Mouse (Mus musculus): ENCODE measurements around the gene Rack1.
"Not testable (repeated sequence)": the region's sequence is repeated elsewhere in the genome, so short reads cannot be mapped to it uniquely, and the experiment has no call there.

The Rack1 gene

DNA sequence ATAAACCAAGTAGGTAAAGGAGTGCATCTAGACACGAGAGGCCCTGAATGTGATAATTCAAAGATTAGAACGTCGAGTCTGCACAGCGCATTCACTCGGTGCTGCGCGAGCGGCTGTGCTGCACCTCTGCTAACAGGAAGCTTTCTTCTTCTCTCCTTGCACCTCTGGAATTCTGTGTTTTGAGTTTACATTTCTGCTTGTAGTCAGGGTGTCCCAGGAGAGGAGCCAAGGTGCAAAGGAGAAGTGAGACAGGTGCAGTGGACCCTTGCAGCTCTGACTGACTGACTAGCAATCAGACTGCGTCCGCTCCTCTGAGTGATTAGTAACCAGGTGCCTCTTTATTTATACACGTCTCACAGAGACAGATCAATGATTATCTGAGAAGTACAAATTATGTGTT lies 43.1 kb downstream of the Rack1 start:
- DNase-seq, result peak; percentile 74

GRCm38 (mm10) chr11:48844309-48844708 lies 44.2 kb downstream of the Rack1 start:
- DNase-seq, result no peak

DNA sequence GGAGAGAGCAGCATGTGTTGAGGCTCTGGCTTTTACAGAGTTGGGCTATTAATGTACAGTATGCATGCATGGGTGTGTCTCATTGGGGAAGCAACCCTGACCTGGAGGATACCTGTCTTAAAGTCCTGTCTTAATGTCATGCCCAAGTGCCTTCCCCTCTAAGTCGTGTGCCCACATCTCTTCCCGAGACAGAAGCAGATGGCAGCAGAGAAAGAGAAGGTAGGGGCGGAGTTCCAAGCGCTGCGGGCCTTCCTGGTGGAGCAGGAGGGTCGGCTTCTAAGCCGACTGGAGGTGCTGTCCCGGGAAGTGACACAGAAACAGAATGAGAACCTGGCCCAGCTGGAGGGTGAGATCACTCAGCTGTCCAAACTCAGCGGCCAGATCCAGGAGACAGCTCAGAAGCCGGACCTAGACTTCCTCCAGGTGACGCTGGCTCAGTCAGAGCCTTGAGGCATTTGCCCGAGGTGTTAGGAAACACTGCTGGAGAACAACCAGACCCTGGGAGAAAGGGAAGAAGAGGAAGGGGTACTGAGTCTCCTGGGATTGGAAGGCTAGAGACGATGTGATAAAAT lies 45.2 kb downstream of the Rack1 start:
- DNase-seq, result no peak

DNA sequence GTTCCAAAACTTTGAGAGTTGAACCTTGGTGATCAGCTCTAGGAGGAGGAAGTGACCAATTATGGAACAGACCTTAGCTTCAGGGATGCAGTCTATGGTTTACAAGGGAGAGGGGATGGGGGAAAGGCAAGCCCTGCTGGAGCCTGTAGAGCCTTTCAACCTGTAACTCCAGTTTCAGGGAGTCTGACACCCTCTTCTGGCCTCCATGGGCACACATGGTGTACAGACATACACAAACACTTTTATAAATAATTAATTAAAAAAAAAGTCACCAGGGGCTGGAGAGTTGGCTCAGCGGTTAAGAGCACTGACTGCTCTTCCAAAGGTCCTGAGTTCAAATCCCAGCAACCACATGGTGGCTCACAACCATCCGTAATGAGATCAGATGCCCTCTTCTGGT lies 46.2 kb downstream of the Rack1 start:
- not testable (repeated sequence) for DNase-seq

GRCm38 (mm10) chr11:48846881-48847280 lies 46.7 kb downstream of the Rack1 start:
- DNase-seq, result no peak

DNA sequence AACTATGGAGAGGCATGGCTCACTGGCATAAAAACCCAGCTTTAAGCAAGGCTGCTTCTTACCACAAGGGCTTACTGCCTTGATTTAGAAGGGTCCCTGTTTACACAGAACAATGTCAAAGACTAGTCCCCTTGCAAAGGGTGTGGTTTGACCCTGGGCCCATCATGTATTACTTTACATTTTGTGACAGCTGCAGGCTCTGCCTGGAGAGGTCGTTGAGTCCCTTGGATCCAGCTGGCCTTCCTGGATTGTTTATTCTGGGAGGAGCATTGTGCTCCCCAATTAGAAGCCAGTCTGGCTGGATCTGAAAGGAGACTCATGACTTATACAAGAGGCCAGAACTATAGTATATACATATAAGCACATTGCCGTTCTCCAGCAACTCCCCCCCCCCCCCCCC lies 50.1 kb downstream of the Rack1 start:
- no peak for DNase-seq

DNA sequence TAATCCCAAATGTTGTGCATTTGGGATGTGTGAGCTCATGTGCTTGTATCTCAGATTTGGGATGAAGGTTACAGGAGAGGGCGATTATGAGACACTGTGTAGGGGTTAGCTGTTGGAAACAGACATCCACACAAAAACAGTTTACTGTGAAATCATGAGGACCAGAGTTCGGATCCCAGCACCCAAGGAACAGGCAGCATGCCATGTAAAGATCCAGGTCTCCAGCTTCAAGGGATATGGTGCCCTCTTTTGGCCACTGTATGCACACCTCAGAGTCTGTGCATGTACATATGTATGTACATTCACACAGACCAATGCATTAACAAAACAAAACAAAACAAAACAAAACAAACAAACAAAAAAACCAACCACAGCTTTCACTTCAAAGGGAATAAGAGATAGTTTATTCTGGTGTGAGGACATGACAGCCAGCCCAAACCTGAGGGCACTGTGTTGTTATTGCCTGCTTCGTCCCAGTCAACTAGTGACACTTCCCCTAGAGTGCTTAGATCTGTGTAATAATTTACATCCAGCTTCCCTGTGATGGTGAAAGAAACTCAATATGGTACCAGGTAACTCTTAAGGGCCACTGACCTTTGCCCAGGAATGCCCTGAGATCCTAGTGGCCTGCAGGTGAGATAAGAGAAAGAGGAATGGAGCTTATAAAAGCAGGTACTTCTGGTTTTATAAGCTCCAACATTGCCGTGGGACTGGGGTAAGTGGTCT lies 51.3 kb downstream of the Rack1 start:
- no peak for DNase-seq

- no peak for DNase-seq
Measured at GRCm38 (mm10) chr11:48852190-48852589, 52.1 kb downstream of the Rack1 start.

DNA sequence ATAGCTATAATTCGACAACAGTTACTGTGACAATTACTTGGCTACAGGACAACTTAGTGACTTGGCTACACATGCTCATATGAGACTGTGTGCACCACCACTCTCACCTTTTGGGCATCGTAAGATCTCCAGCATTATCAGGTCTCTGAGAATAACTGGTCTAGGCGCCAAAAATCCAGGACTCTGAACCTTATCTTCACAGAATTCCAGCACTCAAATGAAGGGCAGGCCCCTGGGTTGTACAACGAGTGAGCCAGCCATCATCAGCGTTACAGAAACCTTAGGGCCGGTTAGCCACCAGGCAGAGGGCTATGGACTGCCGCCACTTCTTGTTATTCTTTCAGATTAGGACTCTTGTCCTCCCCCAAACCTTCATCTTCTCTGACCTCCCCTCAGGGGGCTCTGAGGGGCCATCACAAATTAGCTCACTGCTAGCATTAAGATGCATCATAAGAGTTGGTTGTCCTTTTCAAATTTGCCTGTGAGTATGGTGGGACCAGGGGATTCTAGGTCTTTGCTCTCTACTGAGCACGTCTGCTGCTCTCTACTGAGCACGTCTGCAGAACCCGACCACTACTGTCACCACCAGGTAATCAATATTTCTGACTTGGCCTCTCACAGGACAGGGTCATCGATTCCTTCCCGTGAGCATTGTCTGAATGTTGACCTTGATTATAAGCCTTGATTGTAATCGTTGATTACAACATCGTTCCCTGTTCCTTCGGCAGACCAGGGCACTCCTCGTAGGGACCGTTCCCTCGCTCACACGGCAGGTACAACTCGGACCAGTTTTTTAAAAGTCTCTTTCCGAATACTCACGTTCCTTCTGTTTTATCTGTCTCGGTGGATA lies 52.7 kb downstream of the Rack1 start:
- DNase-seq, result no peak

DNA sequence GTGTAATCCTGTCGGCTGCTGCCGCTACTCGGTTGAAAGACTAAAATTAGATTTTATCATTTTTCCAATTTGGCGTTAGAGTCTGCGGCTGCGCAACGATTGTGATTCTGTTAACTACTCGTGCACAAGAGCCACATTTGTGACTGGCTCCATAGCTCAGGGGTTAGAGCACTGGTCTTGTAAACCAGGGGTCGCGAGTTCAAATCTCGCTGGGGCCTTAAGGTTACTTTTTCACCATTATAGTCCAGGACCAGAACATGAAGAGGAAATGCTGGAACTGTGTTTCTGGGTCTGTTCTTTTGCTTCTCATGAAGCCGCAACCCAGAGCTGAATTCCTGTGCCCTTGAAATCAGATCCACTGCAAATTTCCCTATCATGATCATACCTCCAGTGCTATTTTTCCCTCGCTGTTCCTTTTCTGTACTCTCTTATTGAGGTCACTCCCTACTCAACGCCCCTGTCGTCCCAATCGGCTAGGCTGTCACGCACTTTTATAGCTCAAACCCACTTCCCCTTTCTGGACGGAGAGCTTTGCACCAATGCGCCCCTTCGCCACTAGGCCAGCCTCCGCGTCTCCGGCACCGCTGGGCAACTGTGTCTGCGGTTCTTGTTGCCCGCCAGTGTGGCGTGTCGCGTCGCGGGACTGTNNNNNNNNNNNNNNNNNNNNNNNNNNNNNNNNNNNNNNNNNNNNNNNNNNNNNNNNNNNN lies 53.5 kb downstream of the Rack1 start:
- DNase-seq, result peak; percentile 90
